Mouse (Mus musculus): Measurements from ENCODE around the gene Tmem178. TPM values are rescaled to one million over a fixed set of nuclear protein-coding genes. Genes with fewer than 3 reads are reported as not detected.

Tmem178 gene
- polyA plus RNA-seq, 1 experiment: 128 TPM

- 97% methylated on average over 6 of the region's 6 CpGs for WGBS
- no peaks in the 10 kb centered on the region; the same call in 1 of the 2 replicates for H3K4me1 ChIP-seq (ENCODE audit: control insufficient read depth, insufficient read depth, low read length)
- H3K4me3 ChIP-seq (replicated peaks; ENCODE audit: insufficient read depth, low read depth, low read length): no peak overlapping the region
- TF ChIP-seq CTCF (IDR thresholded peaks at IDR 0.05; ENCODE audit: borderline replicate concordance, insufficient read depth, low read depth, low read length) (no peak), POLR2A (IDR thresholded peaks at IDR 0.05; ENCODE audit: borderline replicate concordance, insufficient read depth, low read length) (no peak)
- DNase-seq: no peak
- H3K27ac ChIP-seq (ENCODE audit: insufficient read depth, low read length): no peak overlapping the region
- no peaks in the 10 kb centered on the region for H3K27me3 ChIP-seq (ENCODE audit: control insufficient read depth, insufficient read depth, low read length)
Measured at GRCm38 (mm10) chr17:81045115-81045514, 100.7 kb downstream of the Tmem178 start.

GRCm38 (mm10) chr17:81045525-81046150 is 101.2 kb downstream of the Tmem178 start:
- H3K4me1 ChIP-seq (ENCODE audit: control insufficient read depth, insufficient read depth, low read length): no peaks in the 10 kb centered on the region; the same call in 1 of the 2 replicates
- WGBS: 92% methylated on average over 9 of the region's 9 CpGs

GRCm38 (mm10) chr17:81047930-81048564 is 103.6 kb downstream of the Tmem178 start:
- DNase-seq: no peak
- no peak overlapping the region for H3K27ac ChIP-seq (ENCODE audit: insufficient read depth, low read length)
- H3K27me3 ChIP-seq (ENCODE audit: control insufficient read depth, insufficient read depth, low read length): no peaks in the 10 kb centered on the region
- TF ChIP-seq POLR2A (IDR thresholded peaks at IDR 0.05; ENCODE audit: borderline replicate concordance, insufficient read depth, low read length): no peak
- no peak for TF ChIP-seq CTCF (IDR thresholded peaks at IDR 0.05; ENCODE audit: borderline replicate concordance, insufficient read depth, low read depth, low read length)
- WGBS: 80% methylated on average over 7 of the region's 7 CpGs
- H3K4me1 ChIP-seq (ENCODE audit: control insufficient read depth, insufficient read depth, low read length): no peaks in the 10 kb centered on the region; the same call in 1 of the 2 replicates
- no peak overlapping the region for H3K4me3 ChIP-seq (replicated peaks; ENCODE audit: insufficient read depth, low read depth, low read length)

More at GRCm38 (mm10) chr17:81045525-81046150, 101.2 kb downstream of the Tmem178 start:
- Histone ChIP-seq H3K27ac (ENCODE audit: insufficient read depth, low read length) (no peak overlapping the region), H3K27me3 (ENCODE audit: control insufficient read depth, insufficient read depth, low read length) (no peaks in the 10 kb centered on the region), H3K4me3 (replicated peaks; ENCODE audit: insufficient read depth, low read depth, low read length) (no peak overlapping the region)
- TF ChIP-seq CTCF (IDR thresholded peaks at IDR 0.05; ENCODE audit: borderline replicate concordance, insufficient read depth, low read depth, low read length) (peak; percentile 23; the same call in 1 of the 2 replicates), POLR2A (IDR thresholded peaks at IDR 0.05; ENCODE audit: borderline replicate concordance, insufficient read depth, low read length) (no peak)
- DNase-seq: peak in 1 of 2 experiments; percentile 22

Other genes with a start within 250 kb of the Tmem178 start
- gene Map4k3, start 216.1 kb upstream of the Tmem178 start, polyA plus RNA-seq (2012; rRNA removed): 45.3 and 48.9 TPM in 2 replicates
- 3.9 and 4.3 TPM in 2 replicates for gene Thumpd2, start 120.5 kb downstream of the Tmem178 start, polyA plus RNA-seq (2012; rRNA removed)